Mouse (Mus musculus) liver, embryonic 14.5 days (tissue): ENCODE results near the gene Efemp2.

Source experiments
- CTCF ChIP-seq: IDR thresholded peaks from 2 replicates; pipeline ENCODE4 v1.5.1; 2016; ENCODE audit warnings: antibody characterized with exemption, low read depth, control low read depth
- EP300 ChIP-seq: IDR thresholded peaks from 2 replicates; pipeline ENCODE4 v1.6.1; 2016; ENCODE audit warnings: antibody characterized with exemption, low read depth

DNA sequence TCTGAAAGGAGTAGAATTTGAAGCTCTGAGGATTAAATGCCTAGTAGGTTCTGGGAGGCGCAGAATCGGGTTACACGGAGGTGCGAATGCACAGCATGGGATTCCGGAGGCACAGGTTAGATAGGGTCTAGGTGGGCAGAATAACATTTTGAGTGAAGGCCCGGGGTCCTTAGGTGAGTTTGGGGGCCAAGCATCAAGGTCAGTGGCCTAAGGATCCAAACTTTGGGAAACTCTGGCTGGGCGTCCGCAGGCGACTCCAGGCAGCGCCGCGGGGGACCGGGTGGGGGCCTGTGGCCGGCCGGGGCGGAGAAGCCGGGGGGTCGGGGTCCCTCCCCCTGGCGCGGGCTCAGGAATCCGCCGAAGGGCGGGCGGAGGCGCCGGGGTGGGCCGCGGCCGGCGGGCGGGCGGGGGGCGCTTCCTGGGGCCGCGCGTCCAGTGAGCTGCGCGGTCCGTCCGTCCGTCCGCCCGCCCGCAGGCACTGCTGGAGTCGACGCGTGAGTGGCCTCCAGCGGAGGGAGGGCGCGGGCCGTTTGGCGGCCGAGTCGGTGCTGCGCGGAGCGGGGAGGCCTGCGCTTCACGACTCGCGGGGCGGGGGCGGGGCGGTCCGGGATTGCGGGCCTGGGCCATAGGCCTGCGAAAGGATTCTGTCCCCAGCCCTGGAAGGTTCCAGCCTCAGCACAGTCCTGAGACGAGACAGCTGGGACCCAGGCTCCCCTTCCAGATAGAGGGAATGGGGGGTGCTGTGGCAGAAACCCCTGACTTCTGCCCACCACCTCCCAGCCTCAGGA lies 721 bp downstream of the Efemp2 start:
- TF ChIP-seq CTCF = no peak
- TF ChIP-seq EP300 = no peak
